Mouse (Mus musculus) brain, adult 2 months (tissue): Measurements from ENCODE around the gene Denr.

Source experiments
- DNase-seq: peaks from one replicate; pipeline ENCODE4 v3.0.0; 2011; ENCODE audit warnings: low read depth, low spot score

Gene Denr

DNA sequence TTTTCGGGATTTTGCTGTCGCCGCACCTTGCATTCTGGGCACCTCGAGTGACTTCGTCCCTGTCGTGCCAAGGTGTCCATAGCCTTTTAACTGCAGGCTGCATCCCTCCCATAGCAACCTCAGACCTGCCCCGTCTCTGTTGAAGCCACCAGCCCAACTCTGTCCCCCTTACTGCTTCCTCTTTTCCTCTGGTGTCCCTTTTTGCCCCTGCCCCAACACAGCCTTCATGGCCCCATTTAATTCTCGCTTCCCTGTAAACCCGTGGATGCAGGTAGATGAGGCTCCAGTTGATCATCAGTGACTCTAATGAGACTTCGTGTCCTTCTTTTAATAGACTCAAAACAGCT lies 629 bp downstream of the Denr start:
- no peak for DNase-seq

- no peak for DNase-seq
Observed at GRCm38 (mm10) chr5:123914852-123915251, 7.9 kb downstream of the Denr start.

DNA sequence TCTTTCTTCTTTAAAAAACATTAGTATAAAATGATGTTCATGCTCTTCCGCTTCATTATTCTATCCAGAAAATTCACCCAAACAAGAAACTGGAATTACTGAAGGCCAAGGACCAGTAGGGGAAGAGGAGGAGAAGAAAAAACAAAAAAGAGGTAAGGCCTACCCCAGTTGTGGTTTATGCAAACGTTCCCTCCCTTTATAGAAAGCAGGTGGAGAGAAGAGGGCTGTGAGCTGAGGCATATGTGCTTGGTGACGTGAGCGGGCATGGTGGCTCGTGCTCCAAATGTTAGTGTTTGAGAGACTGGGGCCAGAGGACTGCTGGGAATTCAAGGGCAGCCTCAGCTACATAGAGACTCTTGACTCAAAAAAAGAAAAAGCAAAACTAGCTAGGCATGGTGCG lies 15.1 kb downstream of the Denr start:
- no peak for DNase-seq

GRCm38 (mm10) chr5:123927118-123927517 lies 20.1 kb downstream of the Denr start, which contains the start of gene Gm43518:
TSS of gene Gm43518 (plus strand) at chr5:123927418.
- DNase-seq, result no peak

- DNase-seq, result peak; percentile 98
Observed at GRCm38 (mm10) chr5:123930508-123930989, 23.6 kb downstream of the Denr start, which contains the start of gene Ccdc62. TSS of gene Ccdc62 (plus strand) at chr5:123930679.

DNA sequence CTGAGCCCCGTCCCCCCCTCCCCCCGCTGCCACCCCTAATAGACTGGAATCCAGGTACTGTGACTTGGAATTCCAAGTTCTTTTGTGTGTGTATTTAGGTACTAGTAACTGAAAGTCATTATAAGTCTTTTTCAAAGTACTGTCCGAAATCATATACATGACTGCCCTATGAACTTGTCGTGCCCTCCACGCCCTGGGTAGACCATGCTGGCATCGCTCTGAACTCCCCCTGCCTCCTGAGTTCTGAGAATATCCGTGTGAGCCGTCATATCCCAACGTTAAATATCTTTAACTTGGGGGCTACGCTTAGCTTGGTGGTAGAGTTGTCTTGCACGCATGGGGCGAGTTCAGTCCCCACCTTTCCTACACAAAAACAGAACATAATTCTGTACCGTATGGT lies 24.2 kb downstream of the Denr start:
- DNase-seq, result no peak

DNA sequence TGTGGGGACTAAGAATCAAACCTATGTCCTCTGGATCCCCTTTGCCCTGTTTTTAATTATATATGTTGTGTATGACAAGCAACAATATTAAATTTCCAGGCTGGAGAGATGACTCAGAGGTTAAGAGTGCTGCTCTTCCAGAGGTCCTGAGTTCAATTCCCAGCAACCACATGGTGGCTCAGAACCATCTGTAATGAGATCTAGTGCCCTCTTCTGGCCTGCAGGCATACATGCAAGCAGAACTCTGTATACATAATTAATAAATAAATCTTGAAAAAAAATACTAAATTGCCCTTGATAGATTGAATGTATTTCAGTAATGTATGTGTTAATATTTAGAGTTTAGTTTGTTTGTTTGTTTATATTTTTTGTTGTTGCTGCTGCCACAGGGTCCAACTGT lies 26.0 kb downstream of the Denr start:
- no peak for DNase-seq

DNA sequence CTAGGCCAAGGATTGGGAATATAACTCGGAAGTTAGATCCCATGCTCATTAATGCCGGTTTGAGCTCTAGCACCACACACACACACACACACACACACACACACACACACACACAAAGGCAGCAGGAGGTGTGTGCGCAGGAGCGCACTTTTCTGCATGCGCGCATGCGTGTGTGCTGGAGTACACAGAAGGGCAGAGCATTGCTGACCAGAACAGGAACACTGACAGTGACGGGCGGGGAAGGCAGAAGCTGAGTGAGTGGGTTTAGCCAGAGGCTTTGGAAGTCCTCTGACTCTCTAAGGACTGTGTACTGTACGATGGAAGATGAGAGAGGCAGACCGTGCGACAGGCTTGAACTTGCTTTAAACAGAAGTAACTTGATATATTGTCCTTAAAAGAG lies 26.6 kb downstream of the Denr start:
- no peak for DNase-seq

DNA sequence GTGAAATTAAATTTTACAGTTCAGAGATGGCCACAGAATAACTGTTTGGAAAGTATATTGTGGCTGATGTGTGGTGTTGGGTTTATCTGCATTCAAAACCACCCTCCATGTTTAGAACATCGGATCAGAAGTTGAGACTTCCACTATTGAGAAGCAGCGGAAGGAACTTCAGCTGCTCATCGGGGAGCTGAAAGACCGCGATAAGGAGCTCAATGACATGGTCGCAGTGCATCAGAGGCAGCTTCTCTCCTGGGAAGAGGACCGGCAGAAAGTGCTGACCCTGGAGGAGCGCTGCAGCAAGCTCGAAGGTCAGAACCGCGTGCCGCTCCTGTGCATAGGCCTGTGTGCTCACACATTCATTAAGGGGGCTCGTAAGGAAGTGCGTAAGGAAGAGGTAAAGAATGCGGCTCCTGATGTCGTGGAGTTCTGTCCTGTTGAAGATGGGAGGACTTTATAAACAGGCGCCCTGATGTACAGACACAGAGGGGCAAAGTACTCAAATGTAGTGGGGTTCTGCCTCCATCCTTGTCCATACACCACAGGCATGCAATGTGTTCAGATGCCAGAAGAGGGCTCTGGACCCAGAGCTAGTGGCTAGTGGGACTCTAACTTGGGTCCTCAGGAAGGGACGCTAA lies 27.1 kb downstream of the Denr start:
- peak; percentile 34 for DNase-seq

DNA sequence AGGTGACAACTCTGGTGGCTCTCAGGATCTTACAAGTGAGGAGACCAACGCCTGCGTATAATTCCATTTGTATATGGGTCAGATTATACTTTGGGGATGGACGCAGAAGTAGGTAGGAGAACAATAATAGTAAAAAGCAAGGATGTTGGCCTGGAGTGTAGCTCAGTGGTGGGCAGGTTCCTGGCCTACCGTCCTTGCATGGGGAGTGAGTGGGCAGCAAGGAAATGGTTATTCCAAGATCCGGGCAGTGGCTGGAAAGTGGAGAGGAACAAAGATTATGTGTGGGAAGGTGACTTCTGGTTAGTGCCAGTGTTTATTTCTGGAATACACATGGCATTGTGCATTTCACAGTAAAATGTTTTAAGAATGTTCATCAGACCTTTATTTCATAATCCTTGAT lies 29.0 kb downstream of the Denr start:
- peak; percentile 58 for DNase-seq

DNA sequence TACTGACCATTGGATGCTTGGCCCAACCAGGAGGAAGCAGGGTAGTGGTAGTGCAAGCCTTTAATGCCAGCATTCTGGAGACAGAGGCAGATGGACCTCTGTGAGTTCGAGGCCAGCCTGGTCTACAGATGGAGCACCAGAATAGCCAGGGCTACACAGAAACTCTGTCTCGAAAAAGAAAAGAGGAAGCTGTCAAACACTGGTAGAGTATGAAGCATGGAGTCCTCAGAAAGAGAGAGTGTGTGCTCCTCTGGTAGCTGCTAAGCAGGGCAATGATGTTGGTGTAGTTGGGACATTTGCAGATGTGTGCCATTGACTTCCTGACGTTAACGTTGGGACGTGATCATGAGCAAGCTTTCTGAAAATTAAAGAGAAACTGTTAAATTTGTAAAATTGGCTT lies 31.5 kb downstream of the Denr start:
- no peak for DNase-seq

DNA sequence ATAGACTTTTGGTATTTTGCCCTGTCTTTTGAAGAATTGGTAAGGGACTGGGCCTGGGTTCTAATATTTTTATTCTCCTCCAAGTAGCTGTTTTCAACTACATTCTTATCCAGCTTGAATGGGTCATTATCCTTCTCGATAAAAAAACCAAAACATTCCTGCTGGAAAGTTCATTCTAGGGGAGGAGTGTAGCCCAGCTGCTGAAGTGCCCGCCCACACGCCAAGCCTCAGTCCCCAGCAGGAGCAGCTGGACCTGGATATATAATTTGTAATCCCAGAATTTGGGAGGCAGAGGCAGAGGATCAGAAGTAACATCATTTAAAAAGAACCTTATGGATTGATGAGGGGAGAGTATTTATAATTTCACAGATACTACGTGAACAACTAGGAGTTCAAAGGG lies 39.6 kb downstream of the Denr start:
- no peak for DNase-seq

DNA sequence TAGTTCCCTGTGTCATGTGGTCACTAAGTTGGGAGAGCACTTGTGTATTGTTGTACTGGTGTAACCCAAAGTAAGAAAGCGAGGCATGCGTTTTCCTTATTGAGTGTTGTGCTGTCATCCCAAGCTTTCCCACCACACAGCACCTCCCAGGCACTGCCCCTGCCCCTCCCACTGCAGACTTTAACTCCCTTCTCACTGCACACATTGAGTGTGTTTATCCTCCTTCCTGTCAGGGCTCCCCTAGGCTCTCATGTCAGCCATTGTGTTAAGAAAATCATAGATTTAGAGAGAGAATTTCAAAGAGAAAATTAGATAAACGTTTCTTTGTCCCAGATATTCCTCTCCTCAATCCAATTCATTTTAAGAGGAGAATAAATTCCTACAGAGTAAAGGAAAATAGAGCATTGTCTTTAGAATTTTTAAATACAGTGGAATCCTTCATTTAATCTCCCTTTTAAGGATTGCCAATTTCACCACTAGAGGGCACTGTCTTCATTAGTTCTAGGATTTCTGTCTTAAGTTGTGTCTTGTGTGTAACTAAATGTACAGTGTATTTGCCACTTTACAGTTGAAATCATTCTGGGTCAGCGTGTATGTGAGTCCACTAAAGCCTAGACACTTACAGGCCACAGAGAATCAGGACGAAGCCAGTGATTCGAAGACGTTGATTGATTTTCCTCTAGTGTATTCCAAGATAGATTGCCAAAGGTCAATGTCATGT lies 40.2 kb downstream of the Denr start:
- DNase-seq, result peak; percentile 88

DNA sequence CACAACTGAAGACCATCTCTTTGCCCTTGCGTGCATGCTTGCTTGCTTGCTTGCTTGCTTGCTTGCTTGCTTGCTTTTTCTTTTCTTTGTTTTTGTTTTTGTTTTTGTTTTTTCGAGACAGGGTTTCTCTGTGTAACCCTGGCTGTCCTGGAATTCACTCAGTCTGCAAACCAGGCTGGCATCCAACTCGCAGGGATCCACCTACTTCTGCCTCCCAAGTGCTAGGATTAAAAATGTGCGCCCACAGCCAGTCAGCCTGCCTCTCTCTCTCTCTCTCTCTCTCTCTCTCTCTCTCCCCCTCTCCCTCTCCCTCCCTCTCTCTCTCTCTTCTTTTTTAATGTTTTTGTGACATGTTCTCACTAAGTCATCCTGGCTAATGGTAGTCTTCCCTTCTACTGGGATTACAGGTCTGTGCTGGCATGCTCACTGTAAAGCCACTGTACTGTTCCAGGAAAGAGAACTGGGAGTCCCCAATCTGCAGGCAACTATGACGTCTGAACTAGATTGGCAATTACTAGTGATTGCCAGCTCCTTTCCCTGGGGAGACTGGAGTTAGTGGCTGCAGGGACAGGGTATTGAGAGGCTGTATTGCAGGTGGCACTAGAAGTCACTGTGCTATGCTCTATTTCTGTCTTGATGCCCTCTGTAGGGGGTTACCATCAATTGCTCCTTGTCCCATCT lies 45.5 kb downstream of the Denr start:
- peak; percentile 82 for DNase-seq

DNA sequence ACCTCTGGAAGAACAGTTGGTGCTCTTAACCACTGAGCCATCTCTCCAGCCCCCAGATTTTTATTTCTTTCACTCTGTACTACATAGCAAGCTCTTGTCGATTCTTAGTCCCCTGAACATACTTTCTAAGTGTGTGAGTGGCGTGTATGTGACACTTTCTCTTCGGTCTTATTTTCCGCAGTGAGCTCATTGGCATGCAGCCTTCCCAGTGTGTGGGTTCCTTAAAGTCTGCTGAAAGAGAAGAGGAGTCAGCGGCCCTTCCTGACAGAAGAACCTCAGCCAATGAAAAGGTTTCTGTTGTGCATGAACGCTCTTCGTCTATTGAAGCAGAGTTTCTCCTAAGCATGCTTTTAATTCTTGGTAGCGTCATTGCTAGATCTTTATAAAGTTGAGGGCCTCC lies 50.2 kb downstream of the Denr start:
- peak; percentile 60 for DNase-seq

GRCm38 (mm10) chr5:123959018-123959417 lies 52.0 kb downstream of the Denr start:
- DNase-seq, result no peak

- DNase-seq, result no peak
Observed at GRCm38 (mm10) chr5:123960129-123960528, 53.2 kb downstream of the Denr start.

GRCm38 (mm10) chr5:123961046-123961445 lies 54.1 kb downstream of the Denr start:
- peak; percentile 42 for DNase-seq

GRCm38 (mm10) chr5:123964208-123964607 lies 57.2 kb downstream of the Denr start:
- DNase-seq, result no peak

DNA sequence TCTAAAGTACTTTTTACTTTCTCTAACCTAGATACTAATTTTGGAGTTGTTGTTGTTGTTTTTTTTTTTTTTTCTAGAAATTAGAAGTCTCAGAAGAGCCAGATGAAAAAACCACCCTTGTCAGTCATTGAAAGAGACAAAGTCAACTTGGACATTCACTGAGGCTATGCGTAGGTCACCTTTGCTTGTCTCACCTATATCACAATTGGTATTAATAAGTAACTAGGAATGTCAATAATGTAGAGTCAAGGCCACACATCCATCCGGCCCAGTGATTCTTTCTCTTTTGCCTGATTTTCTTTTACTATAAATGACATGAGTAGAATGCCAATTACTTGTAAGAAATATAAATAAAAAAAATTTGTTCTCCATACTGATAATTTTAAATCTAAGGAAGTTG lies 59.8 kb downstream of the Denr start:
- DNase-seq, result no peak

- no peak for DNase-seq
Observed at GRCm38 (mm10) chr5:123968468-123968867, 61.5 kb downstream of the Denr start.

- no peak for DNase-seq
Observed at GRCm38 (mm10) chr5:123969216-123969615, 62.2 kb downstream of the Denr start.

DNA sequence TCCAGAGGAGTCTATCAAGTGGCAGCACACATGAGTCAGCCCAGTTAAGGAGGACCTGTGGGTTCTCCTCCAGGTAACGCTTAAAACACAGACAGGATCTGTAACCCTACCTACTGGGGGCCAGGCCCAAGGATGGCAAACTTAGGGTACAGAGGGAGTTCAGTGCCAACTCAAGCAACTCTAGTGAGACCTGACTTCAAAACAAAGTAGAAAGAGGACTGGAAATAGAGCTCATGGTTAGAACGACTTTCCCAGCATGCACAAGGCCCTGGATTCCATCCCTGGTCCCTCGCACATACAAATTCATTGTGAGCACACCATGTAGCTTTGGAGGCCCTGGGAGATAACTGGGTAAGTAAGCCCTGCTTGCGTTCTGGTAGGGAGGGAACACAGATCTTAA lies 63.6 kb downstream of the Denr start:
- DNase-seq, result no peak
